Mouse (Mus musculus): ENCODE results near the gene Trim80.
A peak's percentile ranks its signal among the peaks of the same experiment; 100 is the strongest.

The Trim80 gene

GRCm38 (mm10) chr11:115439906-115440595 is at the start of gene Trim80:
Trim80 (plus strand) TSS chr11:115440545.
- no peak for DNase-seq (ENCODE audit: low spot score)

DNA sequence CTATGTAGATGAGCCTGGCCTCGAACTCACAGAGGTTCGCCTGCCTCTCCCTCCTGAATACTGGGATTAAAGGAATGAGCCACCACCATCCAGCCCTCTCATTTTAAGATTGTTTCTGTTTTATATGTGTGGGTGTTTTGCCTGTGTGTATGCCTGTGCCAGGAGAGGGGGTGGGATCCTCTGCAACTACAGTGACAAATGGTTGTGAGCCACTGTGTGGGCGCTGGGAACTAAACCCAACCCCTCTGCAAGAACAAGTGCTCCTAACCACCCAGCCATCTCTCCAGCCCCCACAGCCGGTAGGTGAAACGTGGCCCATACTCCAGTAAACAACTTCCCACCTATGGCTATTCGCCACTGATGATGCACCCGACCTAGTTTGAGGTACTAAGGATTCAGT is 49.0 kb upstream of the Trim80 start:
- no peak for DNase-seq (ENCODE audit: low spot score)

- DNase-seq (ENCODE audit: low spot score) = no peak
Measured at GRCm38 (mm10) chr11:115393721-115394325, 46.5 kb upstream of the Trim80 start.

- DNase-seq (ENCODE audit: low spot score) = peak; percentile 52
Measured at GRCm38 (mm10) chr11:115398085-115398484, 42.3 kb upstream of the Trim80 start.

- DNase-seq (ENCODE audit: low spot score) = no peak
Measured at GRCm38 (mm10) chr11:115400126-115400525, 40.2 kb upstream of the Trim80 start.

DNA sequence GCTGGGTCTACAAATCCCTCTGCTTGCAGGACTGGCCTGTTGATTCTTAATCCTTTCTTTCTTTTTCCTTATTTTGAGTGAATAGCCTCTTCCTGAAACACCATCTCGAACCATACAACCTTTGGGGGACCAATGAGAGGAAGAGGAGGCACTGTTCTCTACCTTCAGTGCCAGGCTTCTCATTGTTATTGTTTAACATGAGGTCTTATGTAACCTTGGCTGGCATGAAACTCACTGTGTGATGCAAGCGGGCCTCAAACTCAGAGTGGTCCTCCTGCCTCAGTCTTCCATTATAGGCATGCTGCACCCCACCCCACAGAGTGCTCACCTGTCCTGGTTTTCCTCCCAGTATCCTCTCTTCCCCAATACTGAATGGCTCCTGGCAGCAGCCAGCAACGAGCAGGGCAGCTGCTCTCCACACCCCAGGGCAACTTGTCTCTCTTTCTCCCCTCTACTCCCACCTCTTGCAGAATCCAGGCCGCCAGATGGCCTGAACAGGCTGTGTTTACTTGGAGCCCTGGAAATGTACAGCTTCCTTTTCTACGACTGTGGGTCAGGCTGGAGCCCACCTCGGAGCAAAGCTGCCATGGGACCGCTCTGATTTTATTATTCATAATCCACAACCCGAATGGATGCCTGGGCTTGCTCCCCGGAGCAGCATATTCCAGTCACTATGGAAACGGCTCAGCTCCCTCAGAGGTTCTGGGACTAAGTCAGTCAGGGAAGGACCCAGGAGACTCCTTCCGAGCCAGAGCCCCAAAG is 39.5 kb upstream of the Trim80 start:
- no peak for DNase-seq (ENCODE audit: low spot score)

DNA sequence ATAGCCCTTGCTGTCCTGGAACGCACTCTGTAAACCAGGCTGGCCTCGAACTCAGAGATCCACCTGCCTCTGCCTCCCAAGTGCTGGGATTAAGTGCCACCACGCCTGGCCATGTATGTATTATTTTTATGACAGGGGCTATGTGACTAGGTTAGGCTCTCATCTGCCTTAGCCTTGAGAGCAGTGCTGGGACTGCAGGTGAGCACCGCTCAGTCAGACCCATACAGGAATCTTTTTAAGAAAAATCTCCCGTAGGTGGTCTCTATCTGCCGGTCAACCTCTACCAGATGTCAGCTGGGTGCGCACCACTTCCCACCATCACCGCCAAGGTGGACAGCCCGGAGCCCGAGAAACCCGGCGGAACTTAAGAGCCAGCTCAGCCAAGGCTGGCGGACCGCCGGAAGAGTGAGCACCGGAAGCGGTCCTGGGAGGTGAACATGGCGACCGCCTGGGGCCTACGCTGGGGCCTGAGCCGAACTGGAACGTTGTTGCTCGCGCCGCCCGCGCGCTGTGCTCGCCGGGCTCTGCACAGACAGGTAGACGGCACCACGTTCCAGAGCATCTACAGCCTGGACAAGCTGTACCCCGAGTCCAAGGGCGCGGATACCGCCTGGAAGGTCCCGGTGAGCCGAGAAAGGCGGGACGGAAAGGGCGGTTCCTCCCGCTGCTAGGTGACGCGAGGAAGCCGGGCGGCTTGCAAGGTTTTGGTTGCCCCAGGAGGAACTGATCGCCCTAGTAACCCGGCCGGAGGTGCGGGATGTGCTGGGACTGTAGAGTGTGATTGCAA is 36.8 kb upstream of the Trim80 start, which contains the start of gene Mrpl58:
Gene Mrpl58 (plus strand): TSS at position 415 of the 787 bp plus-strand sequence.
- peak; percentile 86 for DNase-seq (ENCODE audit: low spot score)

GRCm38 (mm10) chr11:115405723-115406122 is 34.6 kb upstream of the Trim80 start:
- no peak for DNase-seq (ENCODE audit: low spot score)

GRCm38 (mm10) chr11:115406858-115407401 is 33.4 kb upstream of the Trim80 start:
- DNase-seq (ENCODE audit: low spot score) = no peak

DNA sequence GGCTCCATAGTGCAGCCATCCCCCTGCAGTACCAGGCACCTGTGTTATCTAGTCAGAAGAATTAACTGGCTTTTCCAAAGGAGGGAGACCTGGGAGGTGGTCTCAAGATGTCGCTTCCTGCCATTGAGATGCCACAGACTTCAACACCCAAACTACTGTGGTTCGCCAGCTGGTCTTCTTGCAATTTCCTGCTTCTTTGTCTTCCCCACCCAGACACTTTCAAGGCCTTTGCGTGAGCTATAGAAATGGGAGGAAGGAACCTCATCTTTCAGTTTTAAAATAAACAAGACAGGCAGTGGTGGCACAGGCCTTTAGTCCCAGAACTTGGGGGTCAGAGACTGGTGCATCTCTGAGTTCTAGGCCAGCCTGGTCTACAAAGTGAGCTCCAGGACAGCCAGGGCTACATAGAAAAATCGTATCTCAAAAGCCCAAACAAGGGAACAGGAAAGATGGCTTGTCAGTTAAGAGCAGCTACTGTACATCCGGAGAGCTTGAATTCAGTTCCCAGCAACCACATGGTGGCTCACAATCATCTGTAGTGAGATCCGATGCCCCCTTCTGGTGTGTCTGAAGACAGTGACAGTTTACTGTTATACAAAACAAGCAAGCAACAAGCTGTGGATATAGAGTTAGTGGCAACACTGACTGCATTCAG is 32.0 kb upstream of the Trim80 start:
- DNase-seq (ENCODE audit: low spot score) = no peak

GRCm38 (mm10) chr11:115409556-115409955 is 30.8 kb upstream of the Trim80 start:
- no peak for DNase-seq (ENCODE audit: low spot score)

DNA sequence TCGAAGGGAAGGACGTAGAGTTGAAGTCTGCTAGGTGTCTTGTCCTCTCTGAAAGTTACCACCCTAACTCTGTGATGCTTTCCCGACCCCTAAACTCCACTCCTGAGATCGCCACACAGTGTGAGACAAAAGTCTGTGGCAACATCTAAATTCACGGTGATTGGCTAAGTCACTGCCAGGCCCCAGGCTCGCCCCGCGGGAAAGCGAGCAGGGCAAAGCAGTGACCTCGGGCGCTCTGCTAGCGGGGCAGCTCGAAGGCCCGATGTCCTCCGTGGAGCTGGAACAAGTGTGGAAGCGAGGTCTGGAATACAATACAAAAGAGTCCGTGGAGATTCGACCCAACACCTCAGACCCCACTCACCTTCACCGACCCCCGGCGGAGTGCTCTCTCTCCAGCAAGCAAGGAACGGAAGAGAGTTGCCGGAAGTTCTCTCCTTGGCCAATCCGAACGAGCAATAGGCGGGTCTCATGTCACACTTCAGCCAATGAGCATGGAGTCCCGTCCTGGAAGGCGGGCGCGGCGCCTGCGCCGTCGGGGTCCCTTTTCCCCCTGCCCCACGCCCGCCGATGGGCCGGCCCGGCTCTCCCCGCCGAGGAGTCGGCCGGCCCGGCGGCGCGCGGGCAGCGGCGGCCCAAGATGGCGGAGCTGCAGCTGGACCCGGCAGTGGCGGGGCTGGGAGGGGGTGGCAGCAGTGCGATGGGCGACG is 20.7 kb upstream of the Trim80 start, which contains the start of the genes Atp5h and Kctd2:
Gene Atp5h (minus strand): TSS at position 432 of the 707 bp plus-strand sequence.
Gene Kctd2 (plus strand): TSS at position 598 of the 707 bp plus-strand sequence.
- peak; percentile 97 for DNase-seq (ENCODE audit: low spot score)

- peak; percentile 39 for DNase-seq (ENCODE audit: low spot score)
Measured at GRCm38 (mm10) chr11:115420336-115421190, 19.8 kb upstream of the Trim80 start.

GRCm38 (mm10) chr11:115421328-115421727 is 19.0 kb upstream of the Trim80 start:
- no peak for DNase-seq (ENCODE audit: low spot score)

- no peak for DNase-seq (ENCODE audit: low spot score)
Measured at GRCm38 (mm10) chr11:115421972-115422371, 18.4 kb upstream of the Trim80 start.

DNA sequence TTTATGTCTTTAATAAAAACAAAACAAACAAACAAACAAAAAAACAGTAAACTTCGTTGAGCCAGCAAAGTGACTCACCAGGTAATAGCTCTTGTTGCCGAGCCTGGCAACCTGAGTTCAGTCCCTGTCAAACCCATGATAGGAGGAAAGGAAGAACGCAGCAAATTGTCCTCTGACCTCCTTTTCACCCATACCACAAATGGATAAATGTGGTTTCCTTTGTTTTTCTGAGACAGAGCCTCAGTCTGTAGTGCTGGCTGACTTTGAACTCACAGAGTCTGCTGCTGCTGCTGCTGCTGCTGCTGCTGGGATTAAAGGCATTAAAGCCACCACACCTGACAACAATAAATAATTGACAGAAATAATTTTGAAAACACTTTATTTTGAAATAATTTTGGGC is 17.3 kb upstream of the Trim80 start:
- DNase-seq (ENCODE audit: low spot score) = no peak

GRCm38 (mm10) chr11:115424666-115425065 is 15.7 kb upstream of the Trim80 start:
- DNase-seq (ENCODE audit: low spot score) = no peak

GRCm38 (mm10) chr11:115425671-115426070 is 14.7 kb upstream of the Trim80 start:
- no peak for DNase-seq (ENCODE audit: low spot score)
